Mouse (Mus musculus) heart, postnatal 10 days (tissue): Measurements from ENCODE around the gene Naa40. TPM values are rescaled to one million over a fixed set of nuclear protein-coding genes. Genes with fewer than 3 reads are reported as not detected.

ENCODE experiments used
- DNase-seq, 2 experiments: peaks; one replicate each; pipeline ENCODE4 v3.0.0; 2021
- intact Hi-C: fragments of 180-260 bp; cut with DNase I; formaldehyde crosslinking; loops from one replicate; pipeline ENCODE4 v1.15.1; 2025
- total RNA-seq, 2 experiments: library from RNA; stranded (reverse); gene quantifications; 2 replicates each; pipeline ENCODE4 v1.2.3; 2021

Gene Naa40
- total RNA-seq, 2 experiments from 2014 or later = 25.5 to 28.7 TPM

- intact Hi-C loops = no loop called here
- no peak for DNase-seq
Measured at GRCm38 (mm10) chr19:7218753-7219152, 22.2 kb downstream of the Naa40 start.

- no peak for DNase-seq
- intact Hi-C loops = no loop called here
Measured at GRCm38 (mm10) chr19:7217926-7218267, 23.1 kb downstream of the Naa40 start.

DNA sequence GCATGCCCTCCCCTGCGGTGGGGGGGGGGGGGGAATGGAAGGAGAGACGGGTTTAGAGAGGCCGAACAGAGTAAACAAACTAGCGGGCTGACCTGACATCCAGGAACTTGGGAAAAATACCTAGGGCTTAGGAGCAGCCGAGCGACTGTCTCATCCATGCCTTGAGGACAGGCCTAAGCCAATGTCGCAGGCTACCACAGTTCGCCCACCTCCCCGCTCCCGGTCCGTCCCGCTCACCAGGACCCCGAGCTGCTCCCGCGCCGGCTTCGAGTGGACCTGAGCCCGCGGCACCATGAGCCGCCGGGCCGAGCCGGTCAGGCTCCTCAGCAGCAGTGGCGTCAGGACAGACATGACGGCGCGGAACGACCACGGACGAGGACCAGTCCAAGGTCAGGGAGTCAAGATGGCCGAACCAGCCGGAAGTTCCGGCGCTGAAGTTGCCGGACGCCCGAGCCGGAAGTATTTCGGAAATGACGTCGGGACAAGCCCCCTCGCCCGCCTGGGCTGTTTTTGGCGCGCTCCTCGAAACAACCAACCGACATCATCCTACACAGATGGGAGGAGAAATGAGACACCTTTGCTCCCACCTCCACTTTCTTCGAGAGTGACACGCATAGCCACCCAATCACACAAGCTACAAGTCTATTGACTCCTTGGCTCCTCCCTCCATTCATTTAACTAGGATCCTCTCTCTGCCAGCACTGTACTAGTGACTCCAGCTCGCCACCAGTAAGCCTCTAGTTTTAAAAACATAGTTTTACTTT is 23.6 kb downstream of the Naa40 start, which contains the start of gene Cox8a:
Gene Cox8a (minus strand): TSS at position 455 of the 764 bp plus-strand sequence.
- intact Hi-C loops = no loop called here
- DNase-seq = peak; percentile 98 to 99

DNA sequence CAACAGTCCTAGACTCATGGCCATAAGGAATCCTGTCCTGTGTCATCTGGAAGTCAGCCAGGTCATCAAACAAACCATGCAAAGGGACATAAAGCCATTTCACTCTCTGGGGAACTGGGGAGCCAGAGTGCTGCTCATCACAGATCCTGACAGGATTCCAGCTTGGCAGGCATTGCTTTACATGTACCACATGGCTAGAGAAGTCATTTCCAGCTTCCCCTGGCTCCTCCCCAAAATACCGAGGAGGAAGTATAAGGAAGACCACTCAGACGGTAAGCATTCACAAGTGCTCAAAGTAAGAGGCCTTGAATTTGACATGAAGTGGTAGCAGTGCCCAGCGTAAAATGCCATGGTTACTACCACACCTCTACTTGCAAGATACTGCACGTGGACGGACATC is 26.5 kb downstream of the Naa40 start:
- peak in 1 of 2 experiments; percentile 35 for DNase-seq
- intact Hi-C loops = no loop called here

DNA sequence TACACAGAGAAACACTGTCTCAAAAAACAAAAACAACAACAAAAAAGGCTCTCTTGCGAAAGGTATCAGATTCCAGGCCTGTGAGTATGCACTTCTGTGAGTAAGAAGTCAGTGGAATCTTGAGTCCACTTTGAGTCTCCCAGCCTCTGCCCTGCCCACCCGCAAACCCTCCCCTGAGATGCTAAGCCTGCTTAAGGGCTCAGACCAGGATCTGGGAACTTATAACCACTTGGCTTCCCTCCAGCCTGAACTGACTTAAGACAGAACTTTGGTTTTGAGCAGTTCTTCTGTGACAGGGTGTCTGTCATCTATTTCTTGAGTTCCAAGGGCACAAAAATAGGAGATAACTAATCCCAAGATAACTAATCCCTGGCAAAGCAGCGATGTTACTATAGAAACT is 28.0 kb downstream of the Naa40 start:
- intact Hi-C loops = no loop called here
- DNase-seq = no peak

DNA sequence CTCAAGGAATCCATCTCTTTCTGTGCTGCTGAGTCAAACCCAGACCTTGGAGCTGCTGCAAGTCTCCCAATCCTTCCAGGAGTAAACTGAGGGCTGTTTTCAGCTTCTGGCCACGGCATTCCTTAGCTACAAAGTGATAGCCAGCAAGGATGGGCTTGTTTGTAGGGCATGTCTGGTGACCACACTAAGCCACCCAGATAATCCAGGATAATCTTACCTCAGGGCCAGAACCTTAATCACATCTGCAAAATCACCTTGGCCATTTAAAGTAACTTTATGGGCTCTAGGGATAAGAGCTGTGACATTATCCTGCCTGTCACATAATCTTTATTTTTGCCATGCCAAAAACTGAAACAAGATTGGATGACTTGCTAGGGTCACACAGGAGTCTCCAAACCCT is 28.8 kb downstream of the Naa40 start:
- DNase-seq = no peak
- intact Hi-C loops = no loop called here

- DNase-seq = no peak
- intact Hi-C loops = no loop called here
Measured at GRCm38 (mm10) chr19:7209907-7210646, 30.9 kb downstream of the Naa40 start.

DNA sequence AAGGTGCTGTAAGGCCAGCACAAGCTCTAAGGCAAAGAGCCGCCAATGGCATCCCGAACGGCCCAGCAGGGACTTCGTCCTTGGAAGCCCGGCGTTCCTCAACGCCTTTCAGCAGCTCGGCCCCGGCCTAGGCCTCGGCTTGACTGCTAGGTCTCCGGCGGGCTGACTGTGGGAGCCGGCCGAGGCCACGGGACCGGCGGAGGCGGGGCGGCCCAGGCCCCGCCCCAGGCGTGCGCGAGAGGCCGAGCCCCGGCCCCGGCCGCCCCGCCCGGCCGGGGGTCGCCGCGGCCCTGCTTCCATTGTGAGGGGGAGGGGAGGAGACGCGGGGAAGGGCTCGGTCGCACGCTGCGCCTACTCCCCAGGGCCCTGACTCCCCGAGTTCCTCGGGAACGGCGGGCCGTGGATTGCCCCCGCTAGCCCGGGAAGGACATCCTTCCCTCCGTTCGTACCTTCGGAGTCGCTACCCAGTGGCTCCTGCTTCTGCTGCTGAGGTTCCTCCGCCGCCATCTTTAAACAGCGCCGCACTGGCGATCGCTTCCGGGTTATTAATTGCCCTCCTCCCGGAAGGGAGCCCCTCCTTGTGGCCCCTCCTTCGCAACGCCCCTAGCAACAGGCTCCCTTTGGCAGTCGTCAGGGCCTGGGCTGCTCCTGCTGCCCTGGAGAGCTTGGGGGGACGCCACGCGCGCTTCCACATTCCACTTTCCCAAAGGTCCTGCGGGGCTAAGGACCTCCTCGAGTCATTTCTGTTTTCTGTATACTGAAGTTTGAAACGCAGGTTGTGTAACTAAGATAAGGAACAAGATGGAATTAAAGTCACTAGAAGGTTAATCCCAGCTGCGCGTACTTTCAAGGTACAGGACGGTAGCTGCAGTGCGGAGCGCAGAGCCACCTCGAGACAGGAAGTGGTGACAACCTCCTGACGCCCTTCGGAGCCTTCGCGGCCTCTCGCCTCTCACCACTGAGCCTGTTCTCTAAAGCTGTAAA is 34.9 kb downstream of the Naa40 start, which contains the start of gene Otub1:
Gene Otub1 (minus strand): TSS at position 564 of the 984 bp plus-strand sequence.
- intact Hi-C loops = no loop called here
- DNase-seq = peak; percentile 95 to 96

- intact Hi-C loops = no loop called here
- DNase-seq = no peak
Measured at GRCm38 (mm10) chr19:7205326-7205725, 35.7 kb downstream of the Naa40 start.

GRCm38 (mm10) chr19:7204898-7205297 is 36.1 kb downstream of the Naa40 start:
- DNase-seq = no peak
- intact Hi-C loops = no loop called here

GRCm38 (mm10) chr19:7200427-7200826 is 40.6 kb downstream of the Naa40 start:
- DNase-seq = no peak
- intact Hi-C loops = no loop called here

DNA sequence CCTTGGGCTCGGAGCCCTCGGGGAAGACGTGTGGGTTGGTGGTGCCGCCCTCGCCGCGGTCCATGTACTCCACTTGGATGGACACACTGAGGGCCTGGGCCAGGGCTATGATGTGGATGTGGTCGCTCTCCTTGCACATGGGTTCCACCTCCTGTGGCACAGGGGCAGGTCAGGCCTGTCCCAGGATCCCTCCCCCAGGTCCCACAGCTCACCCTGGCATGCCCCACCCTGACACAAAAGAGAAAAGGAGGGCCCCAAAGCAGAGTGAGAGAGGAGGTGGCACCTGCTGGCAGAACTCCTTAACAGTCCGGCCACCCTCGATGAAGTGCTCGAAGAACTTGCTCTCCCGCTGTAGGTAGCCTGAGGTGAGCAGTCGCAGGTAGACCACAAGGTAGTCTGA is 41.9 kb downstream of the Naa40 start:
- DNase-seq = no peak
- intact Hi-C loops = loop anchor here (2.0 kb wide), 1 partner anchor 32 kb away; no protein-coding TSS in a partner anchor

DNA sequence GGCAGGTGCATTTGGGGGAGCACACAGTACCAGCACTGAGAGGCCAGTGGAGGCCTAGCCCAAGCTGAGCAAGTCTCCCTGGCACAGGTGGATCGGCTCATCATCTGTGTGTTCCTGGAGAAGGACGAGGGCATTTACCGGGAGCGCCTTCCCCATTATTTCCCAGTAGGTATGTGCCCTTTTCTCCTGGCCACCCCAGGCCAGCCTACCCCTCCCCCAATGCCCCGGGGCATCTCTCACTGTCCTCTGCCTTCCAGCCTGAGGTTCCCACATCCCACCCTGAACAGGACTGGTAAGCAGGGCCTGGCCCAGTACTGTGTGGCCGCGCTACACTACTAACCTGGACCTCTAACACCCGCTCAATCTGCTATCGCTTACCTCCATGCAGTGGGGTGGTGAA is 43.5 kb downstream of the Naa40 start:
- DNase-seq = no peak
- intact Hi-C loops = no loop called here

- DNase-seq = no peak
- intact Hi-C loops = loop anchor here (1.0 kb wide), 2 partner anchors 129 to 133 kb away; no protein-coding TSS in a partner anchor
Measured at GRCm38 (mm10) chr19:7196741-7197270, 44.2 kb downstream of the Naa40 start.

GRCm38 (mm10) chr19:7195900-7196728 is 44.9 kb downstream of the Naa40 start:
- DNase-seq = peak; percentile 70 to 78
- intact Hi-C loops = loop anchor here (1.0 kb wide), 2 partner anchors 128 to 132 kb away; no protein-coding TSS in a partner anchor

DNA sequence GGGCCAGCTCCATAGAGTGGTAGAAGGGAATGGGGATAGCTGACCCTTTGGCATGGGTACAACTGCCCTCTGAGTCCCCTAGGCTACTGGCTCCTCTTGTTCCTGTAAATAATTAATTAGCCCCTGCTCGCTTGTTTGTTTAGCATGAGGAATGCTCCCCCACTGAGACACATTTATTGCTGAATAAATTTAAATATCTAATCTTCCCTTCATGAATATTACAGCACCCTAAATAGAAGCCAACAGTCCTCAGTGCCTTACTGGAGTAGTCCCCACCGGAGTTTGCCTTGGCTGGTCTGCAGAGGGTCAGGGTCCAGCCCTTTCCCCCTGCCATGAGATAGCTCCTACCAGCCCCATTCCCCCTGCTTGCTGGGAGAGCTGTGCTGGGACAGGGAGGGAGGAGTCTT is 48.4 kb downstream of the Naa40 start:
- DNase-seq = no peak
- intact Hi-C loops = no loop called here

- intact Hi-C loops = no loop called here
- DNase-seq = no peak
Measured at GRCm38 (mm10) chr19:7191639-7192038, 49.3 kb downstream of the Naa40 start.

GRCm38 (mm10) chr19:7190986-7191385 is 50.0 kb downstream of the Naa40 start:
- no peak for DNase-seq
- intact Hi-C loops = no loop called here

- no peak for DNase-seq
- intact Hi-C loops = no loop called here
Measured at GRCm38 (mm10) chr19:7189026-7189425, 52.0 kb downstream of the Naa40 start.
